Mouse (Mus musculus) C2C12 (cell line): ENCODE data around the gene Msi2. TPM values are rescaled to one million over a fixed set of nuclear protein-coding genes. Genes with fewer than 3 reads are reported as not detected.

Experiments
- H3K27me3 ChIP-seq: one replicate; pipeline ENCODE4 v1.6.1; 2011; ENCODE audit not compliant: control insufficient read depth, insufficient read depth, insufficient read length
- H3K36me3 ChIP-seq: one replicate; pipeline ENCODE4 v1.6.1; 2011; ENCODE audit not compliant: control insufficient read depth, insufficient read depth
- H3K4me3 ChIP-seq: one replicate; pipeline ENCODE4 v1.5.1; 2011; ENCODE audit warnings: mild to moderate bottlenecking, control low read depth; ENCODE audit not compliant: poor library complexity, insufficient read depth, severe bottlenecking
- H3K79me2 ChIP-seq: one replicate; pipeline ENCODE4 v1.6.1; 2011; ENCODE audit not compliant: control insufficient read depth, insufficient read depth
- H3K79me3 ChIP-seq: one replicate; pipeline ENCODE4 v1.6.1; 2011; ENCODE audit warnings: low read depth, control low read depth
- H3ac ChIP-seq: one replicate; pipeline ENCODE3; 2011; ENCODE audit warnings: low read depth; ENCODE audit not compliant: control insufficient read depth, insufficient read length
- CEBPB ChIP-seq: IDR thresholded peaks from one replicate; pipeline ENCODE4 v1.6.1; 2011; ENCODE audit warnings: low read depth, mild to moderate bottlenecking, control low read depth, moderate library complexity
- CTCF ChIP-seq: IDR thresholded peaks from one replicate; pipeline ENCODE4 v1.5.1; 2011; ENCODE audit not compliant: control insufficient read depth, insufficient read depth, insufficient read length
- FOSL1 ChIP-seq: IDR thresholded peaks from one replicate; pipeline ENCODE4 v1.8.0; 2011; ENCODE audit warnings: mild to moderate bottlenecking, low read length; ENCODE audit not compliant: poor library complexity, insufficient read depth, severe bottlenecking
- MAX ChIP-seq: IDR thresholded peaks from one replicate; pipeline ENCODE4 v1.6.1; 2011; ENCODE audit warnings: mild to moderate bottlenecking, control low read depth
- MYOD1 ChIP-seq: IDR thresholded peaks from one replicate; pipeline ENCODE4 v1.6.1; 2011; ENCODE audit warnings: low read depth; ENCODE audit not compliant: control insufficient read depth, insufficient read length
- MYOG ChIP-seq: IDR thresholded peaks from one replicate; pipeline ENCODE4 v1.6.1; 2011; ENCODE audit not compliant: control insufficient read depth, insufficient read length; ENCODE audit errors: extremely low read depth
- USF1 ChIP-seq: IDR thresholded peaks from one replicate; pipeline ENCODE4 v1.6.1; 2011; ENCODE audit warnings: low read depth, mild to moderate bottlenecking, control low read depth, moderate library complexity
- polyA plus RNA-seq: library from polyadenylated mRNA; unstranded; fragments of >200 nt; fragmentation: generic; extraction: Trizol; gene quantifications from one replicate; pipeline ENCODE4 v1.2.1, GENCODE M21; 2012; ENCODE audit warnings: missing spikeins

The Msi2 gene
- polyA plus RNA-seq, 1 experiment, result 8.4 TPM

GRCm38 (mm10) chr11:88454867-88455806 is 263.2 kb downstream of the Msi2 start:
- Histone ChIP-seq H3K4me3 (no peak overlapping the region), H3ac (no peak overlapping the region), H3K79me2 (no peaks in the 10 kb centered on the region), H3K27me3 (no peaks in the 10 kb centered on the region), H3K36me3 (peaks cover 4% of the 10 kb centered on the region), H3K79me3 (no peaks in the 10 kb centered on the region)
- TF ChIP-seq MYOD1, result no peak
- no peak for TF ChIP-seq MYOG
- no peak for TF ChIP-seq CTCF
- no peak for TF ChIP-seq CEBPB
- TF ChIP-seq MAX, result no peak
- TF ChIP-seq USF1, result no peak
- TF ChIP-seq FOSL1, result no peak

DNA sequence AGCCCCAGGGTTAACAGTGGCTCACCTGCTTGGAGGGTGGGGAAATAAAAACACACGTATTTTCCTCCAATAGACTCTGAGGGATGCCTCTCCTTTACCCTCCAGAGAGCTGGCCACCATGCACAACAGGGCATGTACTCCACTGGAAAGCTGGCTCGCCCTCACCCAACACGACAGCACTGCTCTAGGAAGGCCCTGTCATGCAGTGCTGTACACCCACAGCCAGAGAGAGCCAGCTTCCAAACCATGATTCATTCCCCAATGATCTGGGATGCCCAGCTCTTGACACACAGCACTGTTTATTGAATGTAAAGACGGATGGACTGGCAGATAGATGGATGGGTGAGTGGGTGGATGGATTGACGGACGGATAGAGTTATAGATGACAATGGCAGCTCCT is 269.1 kb downstream of the Msi2 start:
- TF ChIP-seq MYOD1 (no peak), MYOG (no peak), CEBPB (no peak), USF1 (no peak), MAX (no peak), CTCF (no peak), FOSL1 (no peak)
- H3K36me3 ChIP-seq, result no peaks in the 10 kb centered on the region

DNA sequence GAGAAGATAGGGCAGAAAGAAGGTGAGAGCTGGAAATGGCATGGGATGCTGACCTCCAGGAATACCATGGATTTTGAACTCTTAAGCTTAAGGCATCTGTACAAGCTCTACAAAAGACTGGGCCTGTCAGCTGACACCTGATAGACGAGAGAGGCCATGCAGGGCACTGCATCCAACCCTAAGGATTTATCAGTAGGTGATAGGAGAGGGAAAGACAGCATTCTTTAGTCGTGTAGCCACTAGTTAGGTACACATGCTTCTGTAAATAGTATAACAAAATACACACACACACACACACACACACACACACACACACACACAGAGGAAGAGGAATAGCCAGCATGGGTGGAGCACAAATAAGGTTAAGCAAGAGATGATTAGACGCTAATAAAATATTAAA is 269.7 kb downstream of the Msi2 start:
- H3ac ChIP-seq, result no peak overlapping the region
- no peaks in the 10 kb centered on the region for H3K36me3 ChIP-seq
- no peaks in the 10 kb centered on the region for H3K79me2 ChIP-seq
- H3K27me3 ChIP-seq, result no peaks in the 10 kb centered on the region
- TF ChIP-seq FOSL1 (no peak), MYOD1 (no peak), USF1 (no peak), MYOG (no peak), MAX (no peak), CEBPB (no peak), CTCF (no peak)
- H3K79me3 ChIP-seq, result no peaks in the 10 kb centered on the region
- no peak overlapping the region for H3K4me3 ChIP-seq

More for the DNA sequence above, 269.1 kb downstream of the Msi2 start:
- Histone ChIP-seq H3K79me2 (no peaks in the 10 kb centered on the region), H3K27me3 (no peaks in the 10 kb centered on the region), H3K4me3 (no peak overlapping the region), H3K79me3 (no peaks in the 10 kb centered on the region), H3ac (no peak overlapping the region)

DNA sequence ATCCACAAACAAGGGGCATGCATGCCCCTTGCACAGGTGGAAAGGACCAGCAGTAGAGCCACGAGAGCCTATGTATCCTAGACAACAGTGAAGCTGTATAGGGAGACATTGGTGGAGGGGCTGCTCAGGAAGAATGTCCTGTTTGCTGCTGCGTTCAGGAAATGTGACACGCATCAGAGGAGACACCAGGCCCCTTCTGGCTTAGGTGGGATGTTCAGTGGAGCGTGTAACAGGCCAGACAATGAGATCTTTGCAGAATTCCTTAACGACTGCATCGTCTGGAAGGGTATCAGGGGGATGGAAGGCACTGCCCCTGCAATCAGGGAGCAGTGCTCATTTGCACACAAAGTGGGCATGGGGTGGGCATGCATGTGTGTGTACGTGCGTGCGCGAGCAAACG is 271.0 kb downstream of the Msi2 start:
- TF ChIP-seq CTCF (no peak), CEBPB (no peak), MYOG (no peak), MYOD1 (no peak), MAX (no peak), USF1 (no peak), FOSL1 (no peak)
- Histone ChIP-seq H3K4me3 (no peak overlapping the region), H3K36me3 (no peaks in the 10 kb centered on the region), H3K27me3 (no peaks in the 10 kb centered on the region), H3K79me2 (no peaks in the 10 kb centered on the region), H3ac (no peak overlapping the region), H3K79me3 (no peaks in the 10 kb centered on the region)

GRCm38 (mm10) chr11:88443905-88444304 is 274.4 kb downstream of the Msi2 start:
- H3K27me3 ChIP-seq, result no peaks in the 10 kb centered on the region

GRCm38 (mm10) chr11:88443291-88443690 is 275.0 kb downstream of the Msi2 start:
- Histone ChIP-seq H3K4me3 (no peak overlapping the region), H3K79me2 (no peaks in the 10 kb centered on the region), H3ac (no peak overlapping the region), H3K79me3 (no peaks in the 10 kb centered on the region), H3K27me3 (no peaks in the 10 kb centered on the region), H3K36me3 (no peaks in the 10 kb centered on the region)
- TF ChIP-seq CEBPB (no peak), MYOG (no peak), MYOD1 (no peak), MAX (no peak), USF1 (no peak), FOSL1 (no peak), CTCF (no peak)

More at GRCm38 (mm10) chr11:88443905-88444304, 274.4 kb downstream of the Msi2 start:
- Histone ChIP-seq H3K36me3 (no peaks in the 10 kb centered on the region), H3K4me3 (no peak overlapping the region), H3K79me3 (no peaks in the 10 kb centered on the region), H3ac (no peak overlapping the region), H3K79me2 (no peaks in the 10 kb centered on the region)
- no peak for TF ChIP-seq MAX
- TF ChIP-seq FOSL1, result no peak
- TF ChIP-seq CEBPB, result no peak
- no peak for TF ChIP-seq USF1
